Mouse (Mus musculus): ENCODE measurements at regions not wholly inside any gene's neighbourhood (a gene's known extent, or its start where the extent isn't known, plus 50 kb on each side); places are given as distances from the start of the nearest gene placed in this dataset.

DNA sequence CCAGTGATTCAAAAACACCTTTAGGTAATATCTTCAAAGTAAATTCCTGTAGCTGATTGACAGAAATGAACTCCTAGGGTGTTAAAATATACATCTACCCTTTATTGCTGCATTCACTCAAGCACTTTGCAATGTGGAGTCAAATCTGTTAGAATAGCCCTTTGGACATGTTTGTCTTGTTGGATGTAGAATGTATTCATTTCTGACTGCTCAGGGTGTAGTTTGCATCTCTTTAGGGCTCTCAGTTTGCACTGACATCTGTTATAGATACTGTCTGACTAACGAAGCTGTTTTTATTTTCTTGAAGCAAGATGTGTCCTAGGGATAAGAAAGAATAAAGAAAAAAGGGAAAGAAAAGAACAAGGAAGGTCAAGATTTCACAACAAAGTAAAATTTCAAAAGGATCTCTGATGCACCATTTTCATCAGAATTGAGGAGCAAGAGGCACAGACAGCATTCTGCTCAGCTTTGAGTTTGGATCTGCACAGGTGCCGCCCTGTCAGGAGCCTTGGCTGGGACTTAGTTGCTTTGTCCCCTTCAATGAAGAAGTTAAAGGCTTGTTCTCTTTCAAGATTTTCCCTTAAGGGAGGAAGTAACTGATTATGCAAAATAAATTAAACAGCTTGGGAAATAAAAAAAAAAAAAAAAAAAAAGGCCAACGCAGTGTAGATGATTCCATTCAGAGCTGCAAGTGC, 308.1 kb downstream of the Serpinb8 start:
- H3K4me2 ChIP-seq (ENCODE audit: low read depth, low read length), result no peak overlapping the region
- H3K4me3 ChIP-seq (ENCODE audit: low read length), result no peak overlapping the region
- H3K27ac ChIP-seq (ENCODE audit: low read length), result no peak overlapping the region
- no peaks in the 10 kb centered on the region for H3K27me3 ChIP-seq (ENCODE audit: control insufficient read depth, insufficient read depth, low read length)
- H3K4me1 ChIP-seq (ENCODE audit: control insufficient read depth, insufficient read depth, low read length), result no peaks in the 10 kb centered on the region
- H3K36me3 ChIP-seq (ENCODE audit: control insufficient read depth, insufficient read depth), result no peaks in the 10 kb centered on the region
- ATAC-seq (replicated peaks; ENCODE audit: extremely low read depth, insufficient read depth, low FRiP score), result no peak
- H3K9me3 ChIP-seq (replicated peaks; ENCODE audit: control insufficient read depth, low read length), result no peaks in the 10 kb centered on the region
- no peak overlapping the region for H3K9ac ChIP-seq (ENCODE audit: low read length)
- 54% methylated on average over 3 of the region's 3 CpGs for WGBS

DNA sequence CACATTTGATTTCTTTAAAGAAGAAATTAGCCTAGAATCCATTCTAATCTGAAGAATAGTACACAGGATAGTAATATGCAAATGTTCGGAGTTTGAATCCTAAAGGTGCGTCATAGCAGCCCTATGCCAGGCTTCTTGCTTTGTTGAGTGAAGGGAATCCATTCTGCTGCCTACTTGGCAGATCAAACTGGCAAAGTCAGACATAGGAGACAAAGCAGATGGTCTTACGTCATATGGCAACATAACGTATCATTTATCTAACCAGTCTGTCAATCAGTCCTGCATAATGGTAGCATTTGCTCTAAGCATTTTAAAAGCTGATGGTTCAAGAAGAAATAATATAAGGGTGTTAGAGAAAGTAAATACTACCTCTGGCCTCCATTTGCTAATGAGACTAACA, 309.5 kb downstream of the Serpinb8 start:
- Histone ChIP-seq H3K27me3 (ENCODE audit: control insufficient read depth, insufficient read depth, low read length) (no peaks in the 10 kb centered on the region), H3K4me3 (ENCODE audit: low read length) (no peak overlapping the region), H3K27ac (ENCODE audit: low read length) (no peak overlapping the region), H3K4me2 (ENCODE audit: low read depth, low read length) (no peak overlapping the region), H3K4me1 (ENCODE audit: control insufficient read depth, insufficient read depth, low read length) (no peaks in the 10 kb centered on the region), H3K36me3 (ENCODE audit: control insufficient read depth, insufficient read depth) (no peaks in the 10 kb centered on the region), H3K9ac (ENCODE audit: low read length) (no peak overlapping the region), H3K9me3 (replicated peaks; ENCODE audit: control insufficient read depth, low read length) (no peaks in the 10 kb centered on the region)
- no peak for ATAC-seq (replicated peaks; ENCODE audit: extremely low read depth, insufficient read depth, low FRiP score)
- 85% methylated on average over 4 of the region's 4 CpGs for WGBS

DNA sequence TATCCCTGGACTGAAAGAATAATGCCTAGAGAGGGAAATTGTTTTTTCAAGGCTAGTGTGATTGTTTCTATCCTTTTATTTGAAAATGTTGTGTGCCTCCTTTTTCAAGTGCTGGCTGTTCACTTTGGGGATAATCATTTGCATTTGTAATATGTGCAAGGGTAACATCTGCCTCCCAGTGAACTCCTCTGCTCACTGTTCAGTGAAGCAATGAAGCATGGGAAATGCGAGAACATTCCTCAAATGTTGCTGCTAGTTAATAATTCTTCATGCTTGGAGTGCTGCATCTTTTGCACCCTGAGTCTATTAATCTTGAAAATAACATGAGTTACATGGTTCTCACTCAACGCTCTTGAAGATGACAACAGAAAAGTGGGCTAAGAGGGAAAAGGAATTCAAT, 310.6 kb downstream of the Serpinb8 start:
- no peak for ATAC-seq (replicated peaks; ENCODE audit: extremely low read depth, insufficient read depth, low FRiP score)
- WGBS, result 80% methylated on average over 2 of the region's 2 CpGs
- H3K9ac ChIP-seq (ENCODE audit: low read length), result no peak overlapping the region

DNA sequence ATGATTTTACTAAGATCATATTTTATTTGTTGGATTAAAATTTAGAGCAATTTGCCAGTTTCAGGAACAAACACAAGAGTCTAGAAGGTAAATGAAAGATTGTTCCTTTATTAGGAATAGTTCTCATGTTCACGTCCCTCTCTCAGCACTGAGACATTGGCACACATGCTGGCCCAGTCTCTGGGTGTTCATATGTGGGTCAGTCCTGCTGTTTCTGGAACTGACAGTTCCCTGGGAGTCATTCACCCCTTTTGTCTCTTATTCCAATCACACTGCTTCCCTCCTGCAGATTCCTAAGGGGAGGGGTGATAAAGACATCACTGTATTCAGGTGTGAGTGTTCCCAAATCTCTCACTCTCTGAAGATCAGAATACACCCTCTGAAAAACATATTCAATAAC, 311.1 kb downstream of the Serpinb8 start:
- Histone ChIP-seq H3K27ac (ENCODE audit: low read length) (no peak overlapping the region), H3K4me2 (ENCODE audit: low read depth, low read length) (no peak overlapping the region), H3K4me3 (ENCODE audit: low read length) (no peak overlapping the region), H3K9ac (ENCODE audit: low read length) (no peak overlapping the region), H3K9me3 (replicated peaks; ENCODE audit: control insufficient read depth, low read length) (no peaks in the 10 kb centered on the region), H3K36me3 (ENCODE audit: control insufficient read depth, insufficient read depth) (no peaks in the 10 kb centered on the region), H3K27me3 (ENCODE audit: control insufficient read depth, insufficient read depth, low read length) (no peaks in the 10 kb centered on the region), H3K4me1 (ENCODE audit: control insufficient read depth, insufficient read depth, low read length) (no peaks in the 10 kb centered on the region)
- WGBS, result 72% methylated on average over 1 of the region's 1 CpGs
- ATAC-seq (replicated peaks; ENCODE audit: extremely low read depth, insufficient read depth, low FRiP score), result no peak

More for the DNA sequence above, 310.6 kb downstream of the Serpinb8 start:
- Histone ChIP-seq H3K4me2 (ENCODE audit: low read depth, low read length) (no peak overlapping the region), H3K27me3 (ENCODE audit: control insufficient read depth, insufficient read depth, low read length) (no peaks in the 10 kb centered on the region), H3K4me3 (ENCODE audit: low read length) (no peak overlapping the region), H3K27ac (ENCODE audit: low read length) (no peak overlapping the region), H3K36me3 (ENCODE audit: control insufficient read depth, insufficient read depth) (no peaks in the 10 kb centered on the region), H3K9me3 (replicated peaks; ENCODE audit: control insufficient read depth, low read length) (no peaks in the 10 kb centered on the region), H3K4me1 (ENCODE audit: control insufficient read depth, insufficient read depth, low read length) (no peaks in the 10 kb centered on the region)

DNA sequence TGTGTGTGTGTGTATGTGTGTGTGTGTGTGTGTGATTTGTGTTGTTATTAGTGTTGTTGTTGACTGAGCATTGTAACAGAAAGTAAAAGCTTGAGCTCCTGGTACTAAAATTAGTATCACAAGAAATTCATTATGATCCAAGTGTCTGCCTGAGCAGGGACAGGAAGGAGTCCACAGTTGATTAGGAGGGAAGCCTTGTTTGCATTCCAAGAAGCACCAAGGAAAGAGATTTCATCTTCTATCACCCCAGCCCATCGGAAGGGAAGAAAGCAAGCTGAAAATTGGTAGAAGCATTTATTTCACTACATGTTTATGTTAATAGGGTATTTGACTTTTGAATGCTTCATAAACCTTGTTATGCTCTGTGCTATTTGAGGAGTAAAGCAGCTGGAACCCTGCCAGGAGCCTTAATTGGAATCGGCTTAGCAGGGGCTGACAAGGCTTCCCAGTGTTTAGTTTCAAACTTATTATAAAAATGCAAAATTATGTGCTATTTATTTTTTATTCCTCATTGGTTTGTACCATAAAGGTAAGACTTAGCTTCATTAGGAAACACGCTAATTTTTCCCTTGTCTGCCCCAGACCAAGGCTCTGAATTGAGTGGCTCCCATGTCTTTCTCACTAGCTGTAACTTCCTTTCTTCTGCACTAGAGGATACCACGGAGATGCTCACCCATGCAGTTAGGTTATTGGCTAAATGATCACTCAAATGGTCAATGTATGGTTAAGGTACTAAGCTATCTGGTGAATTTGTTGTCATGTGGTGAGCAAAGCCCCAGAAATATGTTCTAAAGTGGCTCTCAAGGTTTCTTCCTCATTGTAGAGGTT, 318.6 kb downstream of the Serpinb8 start:
- Histone ChIP-seq H3K4me1 (ENCODE audit: control insufficient read depth, insufficient read depth, low read length) (peaks cover 6% of the 10 kb centered on the region; the same call in 1 of the 2 replicates), H3K4me2 (ENCODE audit: low read depth, low read length) (peak overlapping the region; percentile 24; the same call in 1 of the 2 replicates), H3K27me3 (ENCODE audit: control insufficient read depth, insufficient read depth, low read length) (no peaks in the 10 kb centered on the region), H3K4me3 (ENCODE audit: low read length) (no peak overlapping the region), H3K36me3 (ENCODE audit: control insufficient read depth, insufficient read depth) (no peaks in the 10 kb centered on the region), H3K27ac (ENCODE audit: low read length) (no peak overlapping the region), H3K9ac (ENCODE audit: low read length) (no peak overlapping the region), H3K9me3 (replicated peaks; ENCODE audit: control insufficient read depth, low read length) (no peaks in the 10 kb centered on the region)
- ATAC-seq (replicated peaks; ENCODE audit: extremely low read depth, insufficient read depth, low FRiP score), result no peak
- WGBS, result 52% methylated on average over 4 of the region's 4 CpGs

DNA sequence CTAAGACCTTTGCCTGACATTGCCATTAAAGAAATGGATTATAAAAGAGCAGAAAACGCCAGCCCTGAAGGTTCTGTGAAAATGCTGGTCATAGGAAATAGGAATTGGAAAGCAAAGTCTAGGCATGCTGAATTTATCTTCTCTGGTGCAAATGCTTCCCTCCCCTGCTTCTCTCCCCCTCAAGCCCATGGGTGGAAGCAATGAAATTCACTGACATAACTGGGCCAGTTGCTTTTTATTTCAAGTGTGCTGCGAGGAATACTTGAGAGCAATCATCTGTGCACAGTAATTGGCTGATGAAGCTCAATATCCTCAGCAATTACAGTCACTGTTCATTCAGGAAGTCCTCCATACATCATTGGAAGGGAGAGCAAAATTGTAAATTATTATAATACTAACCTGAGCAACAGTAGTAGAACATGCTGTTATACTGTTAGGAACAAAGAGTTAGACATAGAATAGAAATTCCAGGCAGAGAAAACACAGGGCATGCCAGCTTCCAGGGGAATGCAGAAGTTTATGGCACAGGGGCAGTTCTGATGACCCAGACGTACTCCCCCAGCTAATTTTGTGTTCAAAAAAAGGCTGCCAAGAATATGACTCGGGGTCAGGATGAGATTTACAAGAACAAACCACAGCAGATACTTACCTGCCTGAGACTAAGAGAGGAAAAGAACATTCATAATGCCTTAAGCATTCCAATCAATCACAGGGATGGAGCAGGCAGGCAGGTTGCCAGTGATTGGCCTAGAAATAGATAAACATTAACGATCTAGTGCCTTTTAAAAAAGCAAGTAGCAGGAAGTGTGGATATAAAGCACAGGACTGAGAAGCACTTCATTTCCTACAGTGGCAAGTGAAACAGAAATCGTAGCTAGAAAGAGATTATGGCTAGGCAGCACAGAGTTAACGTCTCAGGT, 325.1 kb downstream of the Serpinb8 start:
- 0 out of 2 replicates have a peak overlapping the region, but pooled peaks have one; percentile 12 for H3K27ac ChIP-seq (ENCODE audit: low read length)
- H3K4me2 ChIP-seq (ENCODE audit: low read depth, low read length), result no peak overlapping the region
- no peak for ATAC-seq (replicated peaks; ENCODE audit: extremely low read depth, insufficient read depth, low FRiP score)
- no peak overlapping the region for H3K4me3 ChIP-seq (ENCODE audit: low read length)
- no peaks in the 10 kb centered on the region for H3K9me3 ChIP-seq (replicated peaks; ENCODE audit: control insufficient read depth, low read length)
- H3K27me3 ChIP-seq (ENCODE audit: control insufficient read depth, insufficient read depth, low read length), result no peaks in the 10 kb centered on the region
- H3K4me1 ChIP-seq (ENCODE audit: control insufficient read depth, insufficient read depth, low read length), result peaks cover 9% of the 10 kb centered on the region; the same call in 1 of the 2 replicates
- H3K9ac ChIP-seq (ENCODE audit: low read length), result no peak overlapping the region
- no peaks in the 10 kb centered on the region for H3K36me3 ChIP-seq (ENCODE audit: control insufficient read depth, insufficient read depth)
- 31% methylated on average over 7 of the region's 7 CpGs for WGBS

DNA sequence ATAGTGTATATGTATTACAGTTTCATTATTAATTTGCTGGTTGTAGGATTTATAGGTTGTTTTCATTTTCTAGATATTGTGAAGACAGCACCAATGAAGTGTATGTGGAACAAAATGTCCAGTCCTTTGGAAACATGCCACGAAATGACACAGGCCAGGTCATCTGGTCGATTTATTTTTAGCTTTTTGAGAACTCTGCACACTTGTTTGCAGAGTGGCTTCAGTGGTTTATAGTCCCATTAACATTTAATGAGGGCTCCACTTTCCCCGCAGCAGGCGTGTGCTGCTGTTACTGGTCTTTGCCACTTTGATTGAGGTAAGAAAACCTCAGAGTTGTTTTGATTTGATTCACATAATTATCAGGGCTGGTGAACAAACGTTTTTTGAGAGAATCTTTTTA, 327.2 kb downstream of the Serpinb8 start:
- Histone ChIP-seq H3K27me3 (ENCODE audit: control insufficient read depth, insufficient read depth, low read length) (no peaks in the 10 kb centered on the region), H3K9me3 (replicated peaks; ENCODE audit: control insufficient read depth, low read length) (no peaks in the 10 kb centered on the region), H3K27ac (ENCODE audit: low read length) (peak overlapping the region; percentile 76), H3K4me3 (ENCODE audit: low read length) (no peak overlapping the region), H3K4me1 (ENCODE audit: control insufficient read depth, insufficient read depth, low read length) (peaks cover 9% of the 10 kb centered on the region; the same call in 1 of the 2 replicates), H3K9ac (ENCODE audit: low read length) (no peak overlapping the region), H3K36me3 (ENCODE audit: control insufficient read depth, insufficient read depth) (no peaks in the 10 kb centered on the region), H3K4me2 (ENCODE audit: low read depth, low read length) (peak overlapping the region; percentile 38)
- WGBS, result 20% methylated on average over 5 of the region's 5 CpGs
- peak; percentile 28; the same call in 1 of the 2 replicates for ATAC-seq (replicated peaks; ENCODE audit: extremely low read depth, insufficient read depth, low FRiP score)

DNA sequence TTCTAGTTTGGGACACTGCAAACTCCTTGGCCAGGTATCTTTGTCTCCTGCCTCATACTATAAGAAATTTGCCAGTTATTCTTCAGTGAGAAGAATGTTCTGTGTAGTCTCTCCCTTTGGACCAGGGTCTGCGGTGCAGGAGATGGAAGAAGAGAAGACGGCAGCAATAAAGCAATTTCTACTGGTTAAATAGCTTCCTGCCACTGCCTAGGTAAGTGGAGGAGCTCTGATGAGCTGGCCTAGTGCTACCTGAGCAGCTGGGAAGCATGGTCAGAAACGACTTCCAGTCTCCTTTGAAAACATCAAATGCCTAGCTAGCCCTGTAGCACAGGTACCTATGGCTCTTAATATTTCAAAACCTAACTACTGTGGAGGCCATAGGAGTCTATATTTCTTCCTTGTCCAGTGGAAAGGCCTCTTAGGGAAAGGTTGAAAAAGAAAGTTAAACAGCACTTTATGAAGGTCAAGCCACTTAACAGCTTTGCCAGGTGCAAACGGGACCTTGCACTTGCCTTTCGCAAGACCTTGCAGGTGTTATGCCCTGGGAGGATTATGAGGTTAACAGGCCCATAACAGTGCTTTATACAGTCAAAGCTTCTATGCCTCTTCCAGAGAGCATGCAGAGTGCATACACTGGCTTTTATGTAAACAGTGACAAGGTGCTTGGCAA, 351.9 kb downstream of the Serpinb8 start:
- H3K27me3 ChIP-seq (ENCODE audit: control insufficient read depth, insufficient read depth, low read length), result no peaks in the 10 kb centered on the region
- WGBS, result 70% methylated on average over 5 of the region's 5 CpGs
- no peak overlapping the region for H3K9ac ChIP-seq (ENCODE audit: low read length)
- H3K27ac ChIP-seq (ENCODE audit: low read length), result no peak overlapping the region
- no peak for ATAC-seq (replicated peaks; ENCODE audit: extremely low read depth, insufficient read depth, low FRiP score)
- H3K4me1 ChIP-seq (ENCODE audit: control insufficient read depth, insufficient read depth, low read length), result no peaks in the 10 kb centered on the region; the same call in 1 of the 2 replicates
- no peak overlapping the region for H3K4me2 ChIP-seq (ENCODE audit: low read depth, low read length)
- H3K9me3 ChIP-seq (replicated peaks; ENCODE audit: control insufficient read depth, low read length), result no peaks in the 10 kb centered on the region
- H3K36me3 ChIP-seq (ENCODE audit: control insufficient read depth, insufficient read depth), result no peaks in the 10 kb centered on the region
- H3K4me3 ChIP-seq (ENCODE audit: low read length), result no peak overlapping the region

Measured in heart, embryonic 16.5 days (tissue).